Mouse (Mus musculus) C3H10T1/2 (cell line): ENCODE measurements around the gene Gm21425. TPM values are rescaled to one million over a fixed set of nuclear protein-coding genes. Genes with fewer than 3 reads are reported as not detected.

ENCODE experiments used
- polyA plus RNA-seq, 2 experiments: library from polyadenylated mRNA; unstranded; fragments of >200 nt; fragmentation: generic; extraction: Trizol; gene quantifications; one replicate each; pipeline ENCODE4 v1.2.1; 2012; ENCODE audit warnings: missing spikeins in 2 of 2

Gene Gm21425
- not detected for polyA plus RNA-seq

GRCm38 (mm10) chrY:13161668-13162067 lies at the start of gene Gm21425:
Gene Gm21425 (plus strand): TSS chrY:13161968.

GRCm38 (mm10) chrY:13133392-13133791 lies 28.4 kb upstream of the Gm21425 start, which contains the start of gene Gm21891:
Gene Gm21891 (minus strand): TSS chrY:13133492.

Other genes with a start within 250 kb of the Gm21425 start
- gene Gm20807, start 119.1 kb upstream of the Gm21425 start, polyA plus RNA-seq = not detected
- gene Gm21891, start 28.5 kb upstream of the Gm21425 start, polyA plus RNA-seq = not detected
- not detected for gene Gm21828, start 62.0 kb downstream of the Gm21425 start, polyA plus RNA-seq
- gene Gm21440, start 90.4 kb downstream of the Gm21425 start, polyA plus RNA-seq = not detected
- gene Gm21454, start 90.5 kb downstream of the Gm21425 start, polyA plus RNA-seq = not detected
- not detected for gene Gm21725, start 187.1 kb downstream of the Gm21425 start, polyA plus RNA-seq